Mouse (Mus musculus) kidney, embryonic 15.5 days (tissue): Measurements from ENCODE around the gene Pclo. TPM values are rescaled to one million over a fixed set of nuclear protein-coding genes. Genes with fewer than 3 reads are reported as not detected.
"Not testable (repeated sequence)": the region's sequence is repeated elsewhere in the genome, so short reads cannot be mapped to it uniquely, and the experiment has no call there.

ENCODE experiments used
- ATAC-seq: fragments of 200-750 bp; cut with Nextera tagmentation; replicated peaks from 2 replicates; pipeline ENCODE4 v1.8.0; 2017; ENCODE audit warnings: moderate TSS enrichment; ENCODE audit not compliant: low FRiP score
- H3K27ac ChIP-seq: fragments of 300-500 bp; sonication (generic); 2 replicates; pipeline ENCODE4 v1.5.1; 2015; ENCODE audit warnings: mild to moderate bottlenecking, inconsistent platforms
- H3K27me3 ChIP-seq: fragments of 300-500 bp; sonication (generic); 2 replicates; pipeline ENCODE4 v1.6.1; 2015; ENCODE audit warnings: inconsistent platforms
- H3K36me3 ChIP-seq: fragments of 300-500 bp; sonication (generic); 2 replicates; pipeline ENCODE4 v1.6.1; 2015; ENCODE audit warnings: inconsistent platforms
- H3K4me1 ChIP-seq: fragments of 300-500 bp; sonication (generic); 2 replicates; pipeline ENCODE4 v1.6.1; 2015; ENCODE audit warnings: inconsistent platforms
- H3K4me2 ChIP-seq: fragments of 300-500 bp; sonication (generic); 2 replicates; pipeline ENCODE4 v1.6.1; 2015; ENCODE audit warnings: moderate library complexity, mild to moderate bottlenecking, inconsistent platforms
- H3K4me3 ChIP-seq: fragments of 300-500 bp; sonication (generic); replicated peaks from 2 replicates; pipeline ENCODE4 v1.5.1; 2015; ENCODE audit warnings: mild to moderate bottlenecking, inconsistent platforms
- H3K9ac ChIP-seq: fragments of 300-500 bp; sonication (generic); 2 replicates; pipeline ENCODE4 v1.6.1; 2015; ENCODE audit warnings: mild to moderate bottlenecking, inconsistent platforms
- H3K9me3 ChIP-seq: fragments of 300-500 bp; sonication (generic); replicated peaks from 2 replicates; pipeline ENCODE4 v1.6.1; 2016; ENCODE audit warnings: inconsistent platforms
- WGBS: fragments of 180-500 bp; shearing (Covaris S2); methylation state at CpG from one replicate; pipeline ENCODE4 v1.1.7; 2015; ENCODE audit warnings: mixed read lengths; 5-methylcytosine and 5-hydroxymethylcytosine counted together
- polyA plus RNA-seq: library from polyadenylated mRNA; unstranded; fragments of >200 nt; fragmentation: Nextera tagmentation; extraction: Ambion mirVana; gene quantifications from 2 replicates; pipeline ENCODE4 v1.2.1, GENCODE M21; 2015

Gene Pclo
- polyA plus RNA-seq, result 0.84 and 0.99 TPM in 2 replicates

DNA sequence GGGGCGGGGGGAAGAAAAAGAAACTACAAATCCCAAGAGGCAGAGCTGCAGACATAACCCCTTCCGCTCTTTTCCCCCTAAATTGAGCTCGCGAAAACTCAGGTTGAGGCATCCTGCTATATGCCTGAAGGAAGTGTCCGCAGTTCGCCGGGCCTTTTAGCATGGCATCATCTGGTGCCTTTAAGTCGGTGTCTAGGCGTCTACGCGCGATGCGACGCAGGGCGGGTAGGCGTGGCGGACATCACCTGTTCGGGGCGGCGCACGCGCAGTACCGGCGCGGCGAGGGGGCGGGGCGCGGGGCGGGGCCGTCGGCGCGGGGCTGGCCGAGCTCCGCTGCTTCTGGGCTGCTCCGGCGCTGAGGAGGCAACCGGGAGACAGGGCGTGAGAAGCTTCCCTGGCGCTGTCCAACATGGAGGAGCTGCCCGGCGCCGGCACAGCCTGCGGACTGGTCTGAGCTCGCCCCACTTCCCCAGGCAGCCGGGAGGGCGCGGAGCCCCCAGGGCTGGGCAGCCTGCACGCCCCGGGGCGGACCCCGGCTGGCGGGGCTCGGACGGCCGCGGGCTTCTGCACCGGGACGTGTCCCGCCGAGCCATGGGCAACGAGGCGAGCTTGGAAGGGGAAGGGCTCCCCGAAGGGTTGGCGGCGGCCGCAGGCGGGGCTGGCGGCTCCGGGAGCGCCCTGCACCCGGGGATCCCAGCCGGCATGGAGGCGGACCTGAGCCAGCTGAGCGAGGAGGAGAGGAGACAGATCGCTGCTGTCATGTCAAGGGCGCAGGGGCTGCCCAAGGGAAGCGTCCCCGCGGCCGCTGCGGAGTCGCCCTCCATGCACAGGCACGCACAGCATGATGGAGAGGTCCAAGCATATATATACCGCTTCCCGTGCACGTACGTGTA, at the start of gene Pclo:
Gene Pclo, plus strand, starts transcription at position 288 of the 893 bp plus-strand sequence.
- H3K36me3 ChIP-seq, result no peaks in the 10 kb centered on the region
- H3K4me2 ChIP-seq, result peak within 1 kb of the TSS; percentile 80
- H3K27ac ChIP-seq, result peak within 1 kb of the TSS; percentile 89
- H3K4me3 ChIP-seq, result peak within 1 kb of the TSS; percentile 78
- peak; percentile 99 for ATAC-seq
- peaks cover 6% of the 10 kb centered on the region; the same call in 1 of the 2 replicates for H3K4me1 ChIP-seq
- peaks cover 9% of the 10 kb centered on the region; the same call in 1 of the 2 replicates for H3K27me3 ChIP-seq
- whole genome bisulfite sequencing, result under 1% methylated on average over 89 of the region's 89 CpGs
- no peaks in the 10 kb centered on the region for H3K9me3 ChIP-seq
- peak within 1 kb of the TSS; percentile 45 for H3K9ac ChIP-seq

DNA sequence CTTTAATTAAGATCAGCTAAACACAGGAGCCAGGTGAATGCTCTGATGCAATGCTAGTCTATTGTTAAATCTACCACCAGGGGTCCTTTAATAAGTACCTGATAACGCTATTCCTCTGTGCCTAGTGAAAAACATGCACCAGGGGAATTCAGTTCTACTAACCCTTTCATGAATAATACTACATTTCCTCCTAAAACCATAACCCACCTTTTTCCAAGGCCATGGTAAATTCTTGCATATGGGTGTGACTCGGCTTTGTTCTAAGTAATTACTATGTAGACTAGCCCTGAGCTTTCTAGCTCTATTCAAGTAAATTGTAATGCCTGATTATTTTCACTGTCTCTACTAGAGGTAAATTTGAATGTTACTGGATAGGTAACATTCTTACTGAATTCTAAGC, 20.3 kb upstream of the Pclo start:
- not testable (repeated sequence) for H3K27me3 ChIP-seq, H3K9me3 ChIP-seq, H3K4me1 ChIP-seq, H3K9ac ChIP-seq, H3K36me3 ChIP-seq, ATAC-seq, H3K4me3 ChIP-seq, H3K27ac ChIP-seq, H3K4me2 ChIP-seq
- WGBS, result 67% methylated on average over 2 of the region's 2 CpGs

DNA sequence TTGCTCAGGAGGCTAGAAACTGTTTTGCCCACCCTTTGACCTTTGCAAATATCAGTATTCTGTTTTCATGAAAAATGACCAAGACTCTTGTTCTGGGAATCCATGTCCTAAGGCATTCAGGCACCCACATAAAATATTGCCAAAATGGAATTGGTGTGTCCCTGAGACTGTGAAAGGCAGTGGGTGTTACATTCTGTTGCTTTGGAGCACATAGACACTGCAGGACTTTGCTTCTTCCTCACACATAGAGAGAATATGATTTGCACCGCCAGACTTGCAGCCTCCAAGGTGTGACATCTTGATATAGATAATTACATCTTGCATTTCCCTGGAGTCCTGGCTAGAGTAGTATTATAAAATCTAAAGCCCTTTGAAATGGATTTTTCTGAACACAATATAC, 6.2 kb upstream of the Pclo start:
- no peaks in the 10 kb centered on the region for H3K36me3 ChIP-seq
- no peaks in the 10 kb centered on the region for H3K27me3 ChIP-seq
- H3K4me2 ChIP-seq, result no peak overlapping the region
- no peak overlapping the region for H3K4me3 ChIP-seq
- ATAC-seq, result no peak
- 74% methylated on average over 1 of the region's 1 CpGs for whole genome bisulfite sequencing
- no peak overlapping the region for H3K9ac ChIP-seq
- H3K4me1 ChIP-seq, result no peaks in the 10 kb centered on the region
- no peak overlapping the region for H3K27ac ChIP-seq
- H3K9me3 ChIP-seq, result no peaks in the 10 kb centered on the region

DNA sequence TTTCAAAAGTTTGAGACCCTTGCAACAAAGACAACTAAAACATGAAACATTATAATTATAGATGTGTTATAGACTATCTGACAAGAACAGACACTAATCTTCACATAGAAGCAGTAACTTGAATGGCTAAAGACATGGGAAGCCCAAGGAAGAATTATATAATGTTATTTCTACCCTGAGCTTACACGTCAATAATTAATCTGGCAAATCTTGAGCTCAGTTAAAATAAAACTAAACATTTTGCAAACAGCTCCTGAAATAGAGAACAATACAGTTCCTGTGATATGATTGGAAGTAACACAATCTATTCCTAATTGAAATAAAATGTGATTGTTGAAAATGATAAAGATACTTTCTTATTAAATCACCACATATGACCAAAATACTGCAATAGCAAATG, 5.1 kb upstream of the Pclo start:
- no peak overlapping the region for H3K4me3 ChIP-seq
- WGBS, result 79% methylated on average over 1 of the region's 1 CpGs
- H3K4me1 ChIP-seq, result no peaks in the 10 kb centered on the region
- no peak for ATAC-seq
- H3K36me3 ChIP-seq, result no peaks in the 10 kb centered on the region
- H3K27me3 ChIP-seq, result no peaks in the 10 kb centered on the region
- H3K27ac ChIP-seq, result no peak overlapping the region
- H3K9me3 ChIP-seq, result no peaks in the 10 kb centered on the region
- no peak overlapping the region for H3K4me2 ChIP-seq
- H3K9ac ChIP-seq, result no peak overlapping the region

DNA sequence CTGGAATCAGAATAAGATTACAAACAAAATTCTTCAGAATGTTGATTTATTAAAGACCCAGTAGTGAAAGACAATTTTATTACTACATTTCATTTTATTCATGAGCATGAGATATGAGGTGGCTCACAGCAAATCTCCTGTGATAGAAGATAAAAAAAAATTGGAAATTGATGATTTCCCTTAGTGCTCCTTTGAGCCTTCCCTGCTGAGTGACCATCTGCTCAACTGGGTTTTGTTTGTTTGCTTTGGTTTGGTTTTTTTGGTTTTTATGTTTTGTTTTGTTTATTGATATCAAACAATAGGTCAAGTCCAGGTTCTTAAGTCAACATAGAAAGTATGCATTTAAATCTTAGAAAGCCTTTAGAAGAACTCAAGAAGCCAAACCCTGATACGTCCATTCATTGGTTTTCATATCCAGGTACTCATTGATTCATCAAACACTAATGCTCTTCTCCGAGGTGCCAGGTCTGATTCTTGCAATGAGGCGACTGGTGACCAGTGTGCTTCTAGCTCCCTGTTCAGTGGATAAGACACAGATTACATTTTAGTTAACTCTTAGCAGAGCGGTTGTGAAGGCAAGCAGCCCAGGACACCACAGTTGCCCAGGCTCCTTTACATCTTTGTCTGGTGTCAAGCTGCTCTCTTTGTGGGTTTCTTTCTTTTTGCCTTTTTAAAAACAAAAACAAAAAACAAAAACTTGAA, 3.6 kb downstream of the Pclo start:
- H3K9ac ChIP-seq, result no peak overlapping the region
- H3K4me1 ChIP-seq, result peaks cover 6% of the 10 kb centered on the region; the same call in 1 of the 2 replicates
- H3K9me3 ChIP-seq, result no peaks in the 10 kb centered on the region
- no peak overlapping the region for H3K27ac ChIP-seq
- WGBS, result 72% methylated on average over 4 of the region's 4 CpGs
- H3K36me3 ChIP-seq, result no peaks in the 10 kb centered on the region
- ATAC-seq, result no peak
- H3K27me3 ChIP-seq, result peaks cover 9% of the 10 kb centered on the region; the same call in 1 of the 2 replicates
- no peak overlapping the region for H3K4me3 ChIP-seq
- H3K4me2 ChIP-seq, result no peak overlapping the region

DNA sequence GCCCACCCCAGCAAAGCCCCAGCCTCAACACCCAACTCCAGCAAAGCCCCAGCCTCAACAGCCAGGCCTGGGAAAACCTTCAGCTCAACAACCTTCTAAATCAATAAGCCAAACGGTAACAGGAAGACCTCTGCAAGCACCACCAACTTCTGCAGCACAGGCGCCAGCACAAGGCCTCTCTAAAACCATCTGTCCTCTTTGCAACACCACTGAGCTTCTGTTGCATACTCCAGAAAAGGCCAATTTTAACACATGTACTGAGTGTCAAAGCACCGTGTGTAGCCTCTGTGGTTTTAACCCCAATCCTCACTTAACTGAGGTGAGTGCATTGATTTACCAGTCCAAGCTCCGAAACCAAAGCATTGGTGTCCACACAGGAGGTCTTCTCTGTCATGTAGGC, 7.3 kb downstream of the Pclo start:
- no peaks in the 10 kb centered on the region for H3K9me3 ChIP-seq
- no peaks in the 10 kb centered on the region for H3K27me3 ChIP-seq
- H3K27ac ChIP-seq, result no peak overlapping the region
- no peaks in the 10 kb centered on the region for H3K36me3 ChIP-seq
- no peak overlapping the region for H3K4me3 ChIP-seq
- ATAC-seq, result no peak
- H3K4me2 ChIP-seq, result no peak overlapping the region
- no peak overlapping the region for H3K9ac ChIP-seq
- WGBS, result 81% methylated on average over 4 of the region's 4 CpGs
- H3K4me1 ChIP-seq, result no peaks in the 10 kb centered on the region

DNA sequence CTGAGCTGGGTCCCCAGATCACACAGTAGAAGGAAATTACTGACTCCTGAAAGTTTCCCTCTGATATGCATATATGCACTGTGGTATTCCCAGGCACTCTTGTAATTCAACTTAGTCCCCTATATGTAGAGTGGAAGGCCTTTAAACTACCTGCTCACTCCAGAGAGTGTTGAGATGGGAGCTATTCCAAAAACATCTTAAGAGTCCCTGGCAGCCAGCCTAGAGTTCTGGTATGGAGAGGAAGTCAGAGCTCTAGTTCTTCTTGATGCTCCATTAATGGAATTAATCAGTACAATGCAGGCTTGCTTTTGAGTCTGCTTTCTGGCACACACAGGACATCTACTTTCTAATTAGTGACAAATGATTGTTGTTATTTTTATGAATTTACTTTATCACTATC, 11.3 kb downstream of the Pclo start:
- ATAC-seq, result no peak

DNA sequence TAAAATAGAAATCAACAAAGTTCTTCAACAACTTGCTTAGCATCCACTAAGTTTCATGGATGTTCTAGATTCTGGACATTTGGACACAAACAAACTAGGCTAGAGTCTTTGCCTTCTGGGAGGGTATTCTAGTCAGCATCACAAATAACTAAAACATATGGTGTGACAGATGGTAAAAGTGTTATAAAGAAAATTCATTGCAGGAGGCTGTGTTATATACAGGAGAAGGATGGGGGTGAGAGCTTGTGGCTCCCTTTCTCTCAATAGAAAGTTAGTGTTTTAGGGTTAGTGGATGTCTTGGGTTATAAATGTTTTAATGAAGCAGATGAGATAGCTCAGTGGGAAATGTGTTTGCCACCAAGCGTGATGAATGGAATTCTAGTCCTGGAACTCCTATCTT, 13.1 kb downstream of the Pclo start:
- ATAC-seq, result no peak
- no peak overlapping the region for H3K27ac ChIP-seq

More for the DNA sequence above, 11.3 kb downstream of the Pclo start:
- H3K27ac ChIP-seq, result no peak overlapping the region
- H3K9ac ChIP-seq, result no peak overlapping the region
- no peaks in the 10 kb centered on the region for H3K4me1 ChIP-seq
- no peaks in the 10 kb centered on the region for H3K27me3 ChIP-seq
- no peaks in the 10 kb centered on the region for H3K9me3 ChIP-seq
- H3K4me2 ChIP-seq, result no peak overlapping the region
- no peaks in the 10 kb centered on the region for H3K36me3 ChIP-seq
- no peak overlapping the region for H3K4me3 ChIP-seq

DNA sequence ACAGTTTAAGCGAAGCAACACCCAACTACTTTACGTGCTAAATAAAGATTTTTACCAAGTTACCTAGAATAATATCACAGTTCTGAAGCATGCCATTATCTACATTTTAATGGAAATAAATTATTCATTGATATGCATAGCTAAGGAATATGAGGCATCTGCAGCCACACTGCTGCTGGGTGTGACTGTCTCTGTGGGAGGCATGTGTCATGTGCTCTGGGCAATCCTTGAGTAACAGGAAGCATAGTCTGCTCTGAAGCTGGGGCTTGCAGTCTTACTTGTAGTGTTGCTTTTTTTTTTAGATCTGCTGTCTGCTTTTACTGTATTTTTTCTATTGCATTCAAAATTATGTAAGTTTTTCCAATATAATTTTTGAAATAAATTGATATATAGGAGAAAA, 17.2 kb downstream of the Pclo start:
- H3K9me3 ChIP-seq, result no peaks in the 10 kb centered on the region
- H3K4me1 ChIP-seq, result no peaks in the 10 kb centered on the region
- no peak overlapping the region for H3K4me2 ChIP-seq
- WGBS, result 92% methylated on average over 2 of the region's 2 CpGs
- no peak overlapping the region for H3K9ac ChIP-seq
- H3K27ac ChIP-seq, result no peak overlapping the region
- H3K27me3 ChIP-seq, result no peaks in the 10 kb centered on the region
- H3K36me3 ChIP-seq, result no peaks in the 10 kb centered on the region
- no peak for ATAC-seq
- H3K4me3 ChIP-seq, result no peak overlapping the region

More for the DNA sequence above, 13.1 kb downstream of the Pclo start:
- 58% methylated on average over 1 of the region's 1 CpGs for WGBS
- H3K9me3 ChIP-seq, result no peaks in the 10 kb centered on the region
- H3K36me3 ChIP-seq, result no peaks in the 10 kb centered on the region
- H3K4me1 ChIP-seq, result no peaks in the 10 kb centered on the region
- no peak overlapping the region for H3K9ac ChIP-seq
- H3K27me3 ChIP-seq, result no peaks in the 10 kb centered on the region
- no peak overlapping the region for H3K4me3 ChIP-seq
- no peak overlapping the region for H3K4me2 ChIP-seq

DNA sequence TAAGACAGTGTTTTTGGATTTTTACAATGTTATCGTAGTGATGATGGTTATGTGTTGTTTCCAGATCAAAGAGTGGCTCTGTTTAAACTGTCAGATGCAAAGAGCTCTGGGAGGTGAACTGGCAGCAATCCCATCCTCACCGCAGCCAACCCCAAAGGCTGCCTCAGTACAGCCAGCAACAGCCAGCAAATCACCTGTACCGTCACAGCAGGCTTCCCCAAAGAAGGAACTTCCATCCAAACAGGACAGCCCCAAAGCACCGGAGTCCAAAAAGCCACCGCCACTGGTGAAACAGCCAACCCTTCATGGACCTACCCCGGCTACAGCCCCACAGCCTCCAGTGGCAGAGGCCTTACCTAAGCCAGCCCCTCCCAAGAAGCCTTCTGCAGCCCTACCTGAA, 24.6 kb downstream of the Pclo start:
- no peak for ATAC-seq
- H3K27ac ChIP-seq, result no peak overlapping the region
- no peaks in the 10 kb centered on the region for H3K9me3 ChIP-seq
- H3K36me3 ChIP-seq, result no peaks in the 10 kb centered on the region
- H3K4me1 ChIP-seq, result no peaks in the 10 kb centered on the region
- WGBS, result 70% methylated on average over 6 of the region's 6 CpGs
- no peak overlapping the region for H3K4me2 ChIP-seq
- no peaks in the 10 kb centered on the region for H3K27me3 ChIP-seq
- H3K9ac ChIP-seq, result no peak overlapping the region
- H3K4me3 ChIP-seq, result no peak overlapping the region

DNA sequence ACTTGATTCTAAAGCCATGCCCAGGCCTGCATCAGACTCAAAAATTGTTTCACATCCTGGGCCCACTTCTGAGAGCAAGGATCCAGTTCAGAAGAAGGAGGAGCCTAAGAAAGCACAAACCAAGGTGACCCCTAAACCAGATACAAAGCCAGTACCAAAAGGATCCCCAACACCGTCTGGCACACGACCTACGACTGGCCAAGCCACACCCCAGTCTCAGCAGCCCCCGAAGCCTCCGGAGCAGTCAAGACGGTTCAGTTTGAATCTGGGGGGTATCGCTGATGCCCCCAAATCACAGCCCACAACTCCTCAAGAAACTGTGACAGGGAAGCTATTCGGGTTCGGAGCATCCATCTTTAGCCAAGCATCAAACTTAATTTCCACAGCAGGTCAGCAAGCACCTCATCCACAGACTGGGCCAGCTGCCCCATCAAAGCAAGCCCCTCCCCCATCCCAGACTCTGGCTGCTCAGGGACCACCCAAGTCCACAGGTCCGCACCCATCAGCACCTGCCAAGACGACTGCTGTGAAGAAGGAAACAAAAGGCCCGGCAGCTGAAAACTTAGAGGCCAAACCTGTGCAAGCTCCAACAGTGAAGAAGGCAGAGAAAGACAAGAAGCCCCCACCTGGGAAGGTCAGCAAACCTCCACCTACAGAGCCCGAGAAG, 25.4 kb downstream of the Pclo start:
- Histone ChIP-seq H3K9ac (no peak overlapping the region), H3K4me3 (no peak overlapping the region), H3K4me2 (no peak overlapping the region), H3K9me3 (no peaks in the 10 kb centered on the region), H3K27me3 (no peaks in the 10 kb centered on the region), H3K4me1 (no peaks in the 10 kb centered on the region), H3K36me3 (no peaks in the 10 kb centered on the region), H3K27ac (no peak overlapping the region)
- ATAC-seq, result 0 out of 2 replicates have a peak, but pooled peaks have one; percentile 36
- 72% methylated on average over 13 of the region's 13 CpGs for WGBS

DNA sequence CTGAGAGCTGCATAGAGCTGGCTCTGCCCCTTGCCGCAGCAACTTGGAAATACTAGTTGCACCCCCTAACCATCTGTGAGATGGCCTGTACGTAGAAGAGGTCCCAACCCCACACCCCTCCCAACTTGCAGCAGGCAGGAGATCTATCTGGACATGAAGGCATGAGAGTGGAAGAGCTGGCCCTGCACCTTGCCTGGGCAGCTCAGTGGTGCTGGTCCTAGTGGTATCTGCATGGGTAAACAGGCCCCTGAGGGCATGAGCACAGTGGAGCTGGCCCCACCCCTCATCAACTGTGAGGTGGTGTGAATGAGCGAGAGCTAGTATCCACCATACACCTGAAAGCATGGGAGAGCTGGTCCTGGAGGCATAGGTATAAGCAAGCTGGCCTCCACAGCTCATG, 60.9 kb downstream of the Pclo start:
- ATAC-seq, result 0 out of 2 replicates have a peak, but pooled peaks have one; percentile 25
- H3K9ac ChIP-seq, result no peak overlapping the region
- no peak overlapping the region for H3K27ac ChIP-seq
- no peak overlapping the region for H3K4me2 ChIP-seq
- H3K4me1 ChIP-seq, result no peaks in the 10 kb centered on the region
- no peaks in the 10 kb centered on the region for H3K9me3 ChIP-seq
- 73% methylated on average over 3 of the region's 3 CpGs for WGBS
- no peak overlapping the region for H3K4me3 ChIP-seq
- no peaks in the 10 kb centered on the region for H3K36me3 ChIP-seq
- H3K27me3 ChIP-seq, result no peaks in the 10 kb centered on the region
